Mouse (Mus musculus) kidney, adult 2 months (tissue): ENCODE measurements around the gene Pcnx2. TPM values are rescaled to one million over a fixed set of nuclear protein-coding genes. Genes with fewer than 3 reads are reported as not detected.

Experiments
- DNase-seq: peaks from one replicate; pipeline ENCODE4 v3.0.0; 2021
- H3K27ac ChIP-seq: fragments of 200-500 bp; 2 replicates; pipeline ENCODE4 v1.5.1; 2012; ENCODE audit warnings: low read depth, low read length, control low read depth, inconsistent platforms; ENCODE audit not compliant: insufficient read depth
- H3K27me3 ChIP-seq: fragments of 200-500 bp; replicated peaks from 2 replicates; pipeline ENCODE4 v1.6.1; 2012; ENCODE audit warnings: mild to moderate bottlenecking, moderate library complexity, low read length, inconsistent platforms; ENCODE audit not compliant: control insufficient read depth, insufficient read depth
- H3K36me3 ChIP-seq: fragments of 200-500 bp; 2 replicates; pipeline ENCODE4 v1.6.1; 2012; ENCODE audit warnings: mild to moderate bottlenecking, moderate library complexity, low read length, inconsistent platforms; ENCODE audit not compliant: control insufficient read depth, insufficient read depth
- H3K4me1 ChIP-seq: fragments of 200-500 bp; 2 replicates; pipeline ENCODE4 v1.6.1; 2011; ENCODE audit warnings: low read length; ENCODE audit not compliant: control insufficient read depth, insufficient read depth
- H3K4me3 ChIP-seq: fragments of 200-500 bp; 2 replicates; pipeline ENCODE4 v1.5.1; 2011; ENCODE audit warnings: mild to moderate bottlenecking, low read depth, low read length, control low read depth; ENCODE audit not compliant: insufficient read depth
- CTCF ChIP-seq: fragments of 200-500 bp; conservative IDR thresholded peaks from 2 replicates; pipeline ENCODE4 v1.5.1; 2011; ENCODE audit warnings: low read depth, mild to moderate bottlenecking, control low read depth, low read length, moderate library complexity, mixed read lengths; ENCODE audit not compliant: insufficient read depth, insufficient read length
- POLR2A ChIP-seq: fragments of 200-500 bp; IDR thresholded peaks from one replicate; pipeline ENCODE4 v1.6.1; 2011; ENCODE audit warnings: low read depth, low read length, control low read depth
- WGBS: fragments of 180-500 bp; shearing (Covaris S2); methylation state at CpG from one replicate; pipeline ENCODE4 v1.1.7; 2018; 5-methylcytosine and 5-hydroxymethylcytosine counted together
- polyA plus RNA-seq: library from polyadenylated mRNA; depleted of rRNA; stranded (reverse); fragments of >200 nt; gene quantifications from 2 replicates; pipeline ENCODE4 v1.2.3, GENCODE M21; 2012

The Pcnx2 gene
- polyA plus RNA-seq, 1 experiment: 0.20 TPM

- no peaks in the 10 kb centered on the region for H3K4me1 ChIP-seq
- TF ChIP-seq CTCF (no peak), POLR2A (no peak)
- DNase-seq: no peak
- no peaks in the 10 kb centered on the region for H3K36me3 ChIP-seq
- no peaks in the 10 kb centered on the region for H3K27me3 ChIP-seq
- 72% methylated on average over 11 of the region's 11 CpGs for WGBS
- no peak overlapping the region for H3K27ac ChIP-seq
- H3K4me3 ChIP-seq: no peak overlapping the region
Measured at GRCm38 (mm10) chr8:125897388-125897787, 729 bp downstream of the Pcnx2 start.

- 79% methylated on average over 3 of the region's 3 CpGs for WGBS
- no peak overlapping the region for H3K4me3 ChIP-seq
- TF ChIP-seq CTCF (no peak), POLR2A (no peak)
- H3K36me3 ChIP-seq: no peaks in the 10 kb centered on the region
- no peak for DNase-seq
- H3K27ac ChIP-seq: no peak overlapping the region
- no peaks in the 10 kb centered on the region for H3K27me3 ChIP-seq
- H3K4me1 ChIP-seq: no peaks in the 10 kb centered on the region
Measured at GRCm38 (mm10) chr8:125889920-125890319, 8.2 kb downstream of the Pcnx2 start.

GRCm38 (mm10) chr8:125887549-125887948 is 10.6 kb downstream of the Pcnx2 start:
- no peak overlapping the region for H3K4me3 ChIP-seq
- H3K27me3 ChIP-seq: no peaks in the 10 kb centered on the region
- H3K27ac ChIP-seq: no peak overlapping the region
- H3K4me1 ChIP-seq: no peaks in the 10 kb centered on the region
- WGBS: 48% methylated on average over 9 of the region's 9 CpGs
- peak; percentile 47 for DNase-seq
- no peak for TF ChIP-seq POLR2A
- TF ChIP-seq CTCF: no peak
- H3K36me3 ChIP-seq: no peaks in the 10 kb centered on the region

GRCm38 (mm10) chr8:125880447-125880846 is 17.7 kb downstream of the Pcnx2 start:
- WGBS: 83% methylated on average over 4 of the region's 4 CpGs
- no peak for DNase-seq

GRCm38 (mm10) chr8:125873250-125873534 is 24.9 kb downstream of the Pcnx2 start:
- Histone ChIP-seq H3K36me3 (no peaks in the 10 kb centered on the region), H3K27ac (no peak overlapping the region), H3K4me3 (no peak overlapping the region), H3K27me3 (no peaks in the 10 kb centered on the region), H3K4me1 (no peaks in the 10 kb centered on the region)
- WGBS: 29% methylated on average over 2 of the region's 2 CpGs
- DNase-seq: peak; percentile 26
- no peak for TF ChIP-seq POLR2A
- no peak for TF ChIP-seq CTCF

More at GRCm38 (mm10) chr8:125880447-125880846, 17.7 kb downstream of the Pcnx2 start:
- no peaks in the 10 kb centered on the region for H3K27me3 ChIP-seq
- H3K4me3 ChIP-seq: no peak overlapping the region
- no peaks in the 10 kb centered on the region for H3K4me1 ChIP-seq
- TF ChIP-seq POLR2A (no peak), CTCF (no peak)
- no peaks in the 10 kb centered on the region for H3K36me3 ChIP-seq
- H3K27ac ChIP-seq: no peak overlapping the region

GRCm38 (mm10) chr8:125872501-125873249 is 25.4 kb downstream of the Pcnx2 start:
- Histone ChIP-seq H3K36me3 (no peaks in the 10 kb centered on the region), H3K27ac (no peak overlapping the region), H3K4me1 (no peaks in the 10 kb centered on the region), H3K27me3 (no peaks in the 10 kb centered on the region), H3K4me3 (no peak overlapping the region)
- TF ChIP-seq CTCF: no peak
- no peak for TF ChIP-seq POLR2A
- 48% methylated on average over 9 of the region's 9 CpGs for WGBS
- DNase-seq: no peak

- Histone ChIP-seq H3K27me3 (no peaks in the 10 kb centered on the region), H3K4me1 (no peaks in the 10 kb centered on the region), H3K36me3 (no peaks in the 10 kb centered on the region), H3K4me3 (no peak overlapping the region), H3K27ac (no peak overlapping the region)
- DNase-seq: peak; percentile 53
- TF ChIP-seq POLR2A (no peak), CTCF (peak; percentile 86)
- WGBS: 6% methylated on average over 7 of the region's 7 CpGs
Measured at GRCm38 (mm10) chr8:125870821-125871321, 27.2 kb downstream of the Pcnx2 start.
